Mouse (Mus musculus) ovary, postnatal 10 days (tissue): Measurements from ENCODE around the gene Olfr531.

Experiments used
- DNase-seq: peaks from one replicate; pipeline ENCODE4 v3.0.0; 2022; ENCODE audit warnings: low spot score

Gene Olfr531

GRCm38 (mm10) chr7:140402818-140403217 is at the start of gene Olfr531:
Gene Olfr531, minus strand, starts transcription at chr7:140402918.
- DNase-seq, result no peak

- DNase-seq, result no peak
Observed at GRCm38 (mm10) chr7:140443141-140443540, 40.4 kb upstream of the Olfr531 start.

- DNase-seq, result no peak
Observed at GRCm38 (mm10) chr7:140421539-140421938, 18.8 kb upstream of the Olfr531 start, which contains the start of gene Olfr532. Gene Olfr532, minus strand, starts transcription at chr7:140421639.

GRCm38 (mm10) chr7:140376911-140377310 is 25.8 kb downstream of the Olfr531 start:
- DNase-seq, result no peak

GRCm38 (mm10) chr7:140376231-140376630 is 26.5 kb downstream of the Olfr531 start, which contains the start of gene Olfr530:
Gene Olfr530, minus strand, starts transcription at chr7:140376331.
- DNase-seq, result no peak

DNA sequence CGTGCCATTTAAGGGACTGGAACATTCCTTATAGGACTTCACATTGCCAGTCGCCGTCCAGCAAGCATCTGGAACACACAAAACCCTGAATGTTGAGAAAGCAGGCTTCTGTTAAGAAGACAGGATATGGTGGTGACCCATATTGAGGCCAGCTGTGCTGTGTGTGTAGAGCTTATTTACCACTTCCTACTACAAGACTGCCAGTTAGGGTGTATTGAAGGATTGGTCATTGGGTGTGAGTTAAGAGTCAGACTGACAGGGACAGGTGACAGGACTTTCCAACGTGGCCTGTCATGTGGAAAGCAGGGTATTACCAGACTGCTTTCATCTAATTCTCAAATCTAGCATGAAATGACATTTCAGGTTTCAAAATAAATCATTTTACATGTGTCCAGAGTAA is 28.4 kb downstream of the Olfr531 start:
- DNase-seq, result no peak

DNA sequence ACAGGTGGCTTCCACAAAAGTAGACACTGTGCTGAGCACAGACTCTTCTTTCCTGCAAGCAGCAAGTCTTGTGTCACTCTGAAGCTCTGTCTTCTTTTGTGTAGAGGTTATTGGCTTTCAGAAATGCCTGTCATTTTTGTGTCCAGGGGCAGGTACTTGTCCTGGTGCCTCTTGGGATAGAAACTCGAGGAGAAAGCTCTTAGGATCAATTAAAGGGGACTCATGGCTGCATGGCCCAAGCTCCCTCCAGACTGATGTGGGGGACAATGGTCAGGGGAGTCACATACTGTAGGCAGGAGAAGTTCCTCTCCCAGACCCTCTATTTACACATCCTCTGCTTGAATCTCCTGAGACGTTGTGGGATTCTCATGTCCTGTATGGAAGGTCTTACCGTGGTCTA is 41.1 kb downstream of the Olfr531 start, which contains the start of gene Olfr60:
Olfr60 (minus strand) TSS at position 101 of the 400 bp plus-strand sequence.
- DNase-seq, result no peak
